Mouse (Mus musculus) skeletal muscle tissue, adult 2 months (tissue): ENCODE data around the gene Cyp4f14.
"Not testable (repeated sequence)": the region's sequence is repeated elsewhere in the genome, so short reads cannot be mapped to it uniquely, and the experiment has no call there.

ENCODE experiments used
- DNase-seq: peaks from one replicate; pipeline ENCODE4 v3.0.0-alpha.2; 2012; ENCODE audit warnings: low read depth, low spot score

Gene Cyp4f14

GRCm38 (mm10) chr17:32893901-32894300, 23.2 kb downstream of the Cyp4f14 start:
- DNase-seq: no peak

DNA sequence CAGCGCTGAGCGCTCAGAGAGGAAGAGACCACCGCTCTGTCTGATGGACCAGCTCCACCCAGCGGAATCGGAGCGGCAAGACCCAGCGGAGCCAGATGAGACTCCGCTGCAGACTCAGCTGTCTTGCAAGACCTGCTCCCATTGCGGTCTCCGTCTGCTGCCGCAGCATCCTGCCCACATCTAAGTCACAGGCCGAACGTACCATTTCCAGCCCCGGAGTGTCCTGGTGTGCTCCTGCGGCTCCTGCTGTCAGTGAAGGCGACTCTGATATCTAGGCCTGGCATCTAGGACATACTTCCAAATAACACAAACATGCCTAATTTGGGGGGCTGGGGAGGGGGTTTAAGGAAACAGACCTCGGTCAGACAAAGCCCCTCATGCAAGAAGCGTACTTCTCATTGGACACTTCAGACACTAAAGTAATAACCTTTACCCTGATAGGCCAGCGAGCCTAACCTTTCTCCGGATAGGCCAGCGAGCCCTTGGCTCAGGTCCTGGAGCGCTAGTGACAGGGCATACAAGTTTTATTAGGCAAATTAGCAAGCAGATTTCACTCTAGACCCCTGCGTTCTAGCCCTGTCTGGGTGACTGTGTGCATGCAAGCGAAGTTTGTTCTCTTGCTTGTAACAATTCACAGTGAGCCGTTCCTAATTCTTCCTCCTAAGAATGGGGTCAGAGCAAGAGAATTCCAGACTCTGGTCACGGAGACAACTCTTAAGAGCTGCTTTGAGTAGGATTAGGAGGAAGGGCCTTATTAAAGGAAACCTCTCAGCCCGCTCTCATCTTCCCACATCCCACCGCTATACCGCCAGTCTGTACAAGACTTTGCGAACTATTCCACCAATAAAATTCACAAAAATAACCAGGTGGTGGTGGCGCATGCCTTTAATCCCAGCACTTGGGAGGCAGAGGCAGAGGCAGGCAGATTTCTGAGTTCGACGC, 25.6 kb downstream of the Cyp4f14 start, which contains the start of gene Zfp870:
Gene Zfp870, minus strand, starts transcription at position 404 of the 942 bp plus-strand sequence.
- peak; percentile 94 for DNase-seq

GRCm38 (mm10) chr17:32890852-32891238, 26.3 kb downstream of the Cyp4f14 start:
- DNase-seq: no peak

DNA sequence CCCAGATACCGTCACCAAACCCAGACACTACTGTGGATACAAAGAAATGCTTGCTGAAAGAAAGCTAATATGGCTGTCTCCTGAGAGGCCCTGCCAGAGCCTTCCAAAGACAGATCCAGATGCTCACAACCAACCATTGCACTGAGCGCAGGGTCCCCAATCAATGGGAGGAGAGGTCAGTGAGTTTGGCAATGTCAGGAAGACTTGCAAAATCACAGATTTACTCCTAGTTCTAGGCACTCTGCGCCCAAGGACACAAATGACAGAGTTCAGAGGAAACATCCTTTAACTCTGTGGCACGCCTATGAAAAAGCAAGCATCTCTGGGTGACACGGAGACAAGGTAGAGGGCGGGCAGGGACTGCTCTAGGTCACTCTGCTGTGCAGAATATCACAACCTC, 27.5 kb downstream of the Cyp4f14 start:
- DNase-seq: no peak

GRCm38 (mm10) chr17:32880320-32881218, 36.6 kb downstream of the Cyp4f14 start:
- DNase-seq: no peak

DNA sequence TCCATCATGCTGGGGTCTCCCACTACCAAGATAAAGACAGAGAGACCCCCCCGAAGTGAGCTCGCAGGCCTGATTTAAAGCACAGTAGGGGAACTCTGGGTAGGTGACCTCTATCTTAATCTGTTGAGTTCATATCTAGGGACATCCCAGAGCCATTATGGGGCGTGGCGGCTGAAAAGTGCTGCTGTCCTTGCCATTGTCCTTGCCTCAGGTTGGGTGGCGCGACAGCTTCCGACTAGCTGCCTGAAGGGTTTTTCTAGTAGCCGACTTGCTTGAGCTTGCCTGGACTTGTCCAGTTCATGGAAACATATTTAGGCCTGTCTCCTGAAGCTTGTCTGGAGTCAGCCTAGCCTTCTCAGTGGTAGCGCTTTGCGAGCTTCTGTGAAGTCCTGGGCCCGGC, 38.4 kb downstream of the Cyp4f14 start:
- no peak for DNase-seq

- no peak for DNase-seq
These were observed 39.5 kb downstream of the Cyp4f14 start for GRCm38 (mm10) chr17:32877471-32878171.

DNA sequence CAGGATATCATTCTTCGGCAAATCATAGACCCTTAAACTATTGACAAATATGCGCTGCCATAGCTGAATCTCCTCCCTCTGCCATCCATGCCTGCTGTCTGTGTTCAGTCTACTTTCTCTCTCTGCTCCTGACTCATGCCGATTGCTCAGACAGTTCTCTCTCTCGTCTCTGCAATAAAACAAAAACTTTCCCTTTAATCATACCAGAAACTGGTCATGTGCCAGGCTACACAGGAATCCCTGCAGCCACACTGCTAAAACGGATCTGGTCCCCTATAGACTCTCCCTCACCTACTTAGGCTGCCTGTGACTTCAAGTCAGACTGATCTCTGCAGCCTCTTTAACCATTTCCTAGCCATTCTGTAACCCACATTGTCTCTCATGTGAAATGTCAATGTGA, 44.4 kb downstream of the Cyp4f14 start:
- DNase-seq: no peak

GRCm38 (mm10) chr17:32872091-32872490, 45.1 kb downstream of the Cyp4f14 start:
- DNase-seq: no peak

DNA sequence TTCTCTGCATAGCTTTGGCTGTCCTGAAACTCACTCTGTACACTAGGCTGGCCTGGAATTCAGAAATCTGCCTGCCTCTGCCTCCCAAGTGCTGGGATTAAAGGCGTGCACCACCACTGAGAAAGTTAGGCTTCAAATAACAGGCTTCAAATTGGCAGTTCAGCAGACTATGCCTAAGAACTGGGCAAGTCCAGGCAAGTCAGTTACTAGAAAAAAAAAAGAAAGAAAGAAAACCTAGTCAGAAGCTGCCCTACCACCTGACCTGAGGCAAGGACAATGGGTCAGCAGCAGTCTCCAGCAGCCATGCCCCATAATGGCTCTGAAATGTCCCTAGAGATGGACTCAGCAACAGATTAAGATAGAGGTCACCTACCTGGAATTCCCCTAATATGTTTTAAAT, 45.7 kb downstream of the Cyp4f14 start:
- DNase-seq: no peak

- DNase-seq: not testable (repeated sequence)
These were observed 49.9 kb downstream of the Cyp4f14 start for GRCm38 (mm10) chr17:32867266-32867665.

DNA sequence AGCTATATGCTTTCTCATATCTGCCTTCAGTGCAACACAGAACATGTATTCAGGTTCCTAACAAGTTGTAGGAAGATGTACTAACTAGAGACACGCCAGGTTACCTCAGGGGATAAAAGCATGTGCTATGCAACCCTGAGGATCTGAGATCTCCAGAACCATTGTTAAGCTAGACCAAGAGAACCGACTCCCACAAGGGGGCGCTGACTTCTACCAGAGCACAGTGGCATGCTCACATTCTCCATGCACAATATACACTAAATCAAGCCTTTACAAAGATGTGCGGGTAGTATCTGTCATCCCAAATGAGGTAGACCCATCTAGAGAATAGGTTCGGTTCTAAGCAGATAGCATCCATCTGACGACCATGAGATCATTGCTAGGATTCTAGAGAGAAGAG, 60.4 kb downstream of the Cyp4f14 start:
- not testable (repeated sequence) for DNase-seq
